Mouse (Mus musculus) G1E (cell line): ENCODE results near the gene Cog1.

Experiments
- CTCF ChIP-seq: IDR thresholded peaks from 2 replicates; pipeline ENCODE4 v1.5.1; 2012; ENCODE audit warnings: low read depth, low read length, inconsistent platforms, mixed read lengths
- GATA1 ChIP-seq: IDR thresholded peaks from 2 replicates; pipeline ENCODE4 v1.6.1; 2012; ENCODE audit warnings: borderline replicate concordance, low read length, inconsistent platforms, mixed read lengths
- TAL1 ChIP-seq: conservative IDR thresholded peaks from 2 replicates; pipeline ENCODE4 v1.6.1; 2012; ENCODE audit warnings: low read depth, low read length, inconsistent platforms, mixed read lengths

- TF ChIP-seq CTCF (no peak), GATA1 (no peak), TAL1 (no peak)
Measured at GRCm38 (mm10) chr11:113664279-113664678, 15.3 kb downstream of the Cog1 start.
